Mouse (Mus musculus): ENCODE results near the gene Bmyc. TPM values are rescaled to one million over a fixed set of nuclear protein-coding genes. Genes with fewer than 3 reads are reported as not detected.
A peak's percentile ranks its signal among the peaks of the same experiment; 100 is the strongest.

Bmyc gene
- 158 and 170 TPM in 2 replicates for polyA plus RNA-seq (2015; fragmentation: Nextera tagmentation; extraction: Ambion mirVana)

- Histone ChIP-seq H3K4me2 (ENCODE audit: low read length) (peak within 1 kb of the TSS; percentile 71), H3K9me3 (replicated peaks; ENCODE audit: control insufficient read depth, low read length, poor library complexity, severe bottlenecking) (no peaks in the 10 kb centered on the region), H3K4me1 (ENCODE audit: control insufficient read depth, insufficient read depth, low read length) (peaks cover 17% of the 10 kb centered on the region), H3K27ac (ENCODE audit: low read length) (peak within 1 kb of the TSS; percentile 94), H3K9ac (ENCODE audit: low read depth, low read length) (peak within 1 kb of the TSS; percentile 84), H3K4me3 (ENCODE audit: low read depth, low read length) (peak within 1 kb of the TSS; percentile 88), H3K36me3 (ENCODE audit: control insufficient read depth, insufficient read depth, low read length) (no peaks in the 10 kb centered on the region), H3K27me3 (ENCODE audit: control insufficient read depth, insufficient read depth, low read depth, low read length) (no peaks in the 10 kb centered on the region)
- 0% methylated on average over 68 of the region's 78 CpGs for WGBS
- peak; percentile 97 for ATAC-seq
Observed at GRCm38 (mm10) chr2:25706643-25707481, at the start of gene Bmyc. Gene Bmyc (plus strand): TSS chr2:25706739.

DNA sequence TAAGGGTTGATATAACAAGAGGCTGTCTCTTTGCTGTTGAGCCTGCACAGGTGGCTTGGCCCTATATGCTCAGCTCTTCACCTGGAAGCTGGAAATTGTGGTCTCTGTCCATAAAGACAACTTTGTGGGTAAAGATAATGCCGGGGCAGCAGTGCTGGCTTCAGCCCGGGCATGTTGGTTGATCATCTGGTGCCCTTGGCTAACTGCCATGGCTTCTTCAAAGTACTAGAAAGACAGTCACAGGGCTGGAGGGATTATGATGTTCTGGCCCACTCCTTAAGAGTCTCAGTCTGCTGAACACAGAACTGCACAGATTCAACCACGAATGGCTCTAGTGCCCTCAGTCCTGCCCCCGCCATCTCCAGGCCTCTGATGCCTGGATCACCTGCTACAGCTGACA lies 49.3 kb upstream of the Bmyc start:
- Histone ChIP-seq H3K4me2 (ENCODE audit: low read length) (no peak overlapping the region), H3K9ac (ENCODE audit: low read depth, low read length) (no peak overlapping the region), H3K36me3 (ENCODE audit: control insufficient read depth, insufficient read depth, low read length) (no peaks in the 10 kb centered on the region), H3K9me3 (replicated peaks; ENCODE audit: control insufficient read depth, low read length, poor library complexity, severe bottlenecking) (no peaks in the 10 kb centered on the region), H3K4me1 (ENCODE audit: control insufficient read depth, insufficient read depth, low read length) (no peaks in the 10 kb centered on the region), H3K4me3 (ENCODE audit: low read depth, low read length) (no peak overlapping the region), H3K27me3 (ENCODE audit: control insufficient read depth, insufficient read depth, low read depth, low read length) (no peaks in the 10 kb centered on the region), H3K27ac (ENCODE audit: low read length) (no peak overlapping the region)
- 84% methylated on average over 4 of the region's 4 CpGs for WGBS
- no peak for ATAC-seq

DNA sequence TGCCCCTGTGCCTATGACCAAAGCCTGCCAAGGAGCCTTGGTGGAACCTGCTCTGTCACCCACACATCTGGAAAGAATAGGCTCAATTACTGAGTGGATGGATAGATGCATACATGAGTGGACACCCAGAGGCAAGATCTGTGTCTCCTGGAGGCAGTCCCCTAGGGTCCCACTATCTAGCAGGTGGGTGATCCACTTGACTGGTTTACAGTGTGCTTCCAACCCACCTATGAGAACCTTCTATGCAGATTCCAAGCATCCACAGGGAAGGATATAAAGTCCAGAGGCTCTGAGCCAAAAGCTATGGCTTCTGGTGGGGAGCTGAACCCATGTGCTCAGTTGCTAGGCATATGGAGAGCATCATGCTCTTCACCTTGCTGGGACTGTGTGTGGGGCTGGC lies 48.9 kb upstream of the Bmyc start, which contains the start of gene Lcn5:
Lcn5 (plus strand) TSS at position 301 of the 400 bp plus-strand sequence.
- no peaks in the 10 kb centered on the region for H3K4me1 ChIP-seq (ENCODE audit: control insufficient read depth, insufficient read depth, low read length)
- H3K4me2 ChIP-seq (ENCODE audit: low read length) = no peak within 1 kb of the TSS
- no peaks in the 10 kb centered on the region for H3K9me3 ChIP-seq (replicated peaks; ENCODE audit: control insufficient read depth, low read length, poor library complexity, severe bottlenecking)
- no peak within 1 kb of the TSS for H3K9ac ChIP-seq (ENCODE audit: low read depth, low read length)
- H3K27me3 ChIP-seq (ENCODE audit: control insufficient read depth, insufficient read depth, low read depth, low read length) = no peaks in the 10 kb centered on the region
- no peak within 1 kb of the TSS for H3K4me3 ChIP-seq (ENCODE audit: low read depth, low read length)
- ATAC-seq = no peak
- H3K36me3 ChIP-seq (ENCODE audit: control insufficient read depth, insufficient read depth, low read length) = no peaks in the 10 kb centered on the region
- no peak within 1 kb of the TSS for H3K27ac ChIP-seq (ENCODE audit: low read length)

DNA sequence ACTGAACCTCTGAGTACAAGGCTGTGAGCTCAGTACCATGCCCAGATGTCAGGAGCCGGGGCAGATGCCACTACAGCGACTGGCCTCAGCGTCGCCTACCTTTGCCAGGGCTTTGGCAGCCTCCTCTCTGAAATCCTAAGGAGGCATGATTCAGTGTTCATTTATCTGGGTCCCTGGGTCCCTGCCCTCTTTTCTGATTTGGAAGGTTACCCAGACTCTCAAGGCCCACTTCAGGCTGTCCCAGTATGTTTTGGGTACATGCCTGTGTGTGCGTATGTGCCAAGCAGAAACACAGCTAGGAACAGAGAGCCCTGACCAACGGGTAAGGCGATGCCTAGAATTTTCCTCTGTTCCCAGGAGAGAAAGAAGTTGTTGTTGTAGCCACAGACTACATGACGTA lies 46.3 kb upstream of the Bmyc start:
- H3K4me2 ChIP-seq (ENCODE audit: low read length) = no peak overlapping the region
- H3K36me3 ChIP-seq (ENCODE audit: control insufficient read depth, insufficient read depth, low read length) = no peaks in the 10 kb centered on the region
- H3K9ac ChIP-seq (ENCODE audit: low read depth, low read length) = no peak overlapping the region
- H3K4me3 ChIP-seq (ENCODE audit: low read depth, low read length) = no peak overlapping the region
- H3K9me3 ChIP-seq (replicated peaks; ENCODE audit: control insufficient read depth, low read length, poor library complexity, severe bottlenecking) = no peaks in the 10 kb centered on the region
- H3K27me3 ChIP-seq (ENCODE audit: control insufficient read depth, insufficient read depth, low read depth, low read length) = no peaks in the 10 kb centered on the region
- 96% methylated on average over 8 of the region's 8 CpGs for WGBS
- ATAC-seq = no peak
- no peak overlapping the region for H3K27ac ChIP-seq (ENCODE audit: low read length)
- H3K4me1 ChIP-seq (ENCODE audit: control insufficient read depth, insufficient read depth, low read length) = no peaks in the 10 kb centered on the region

DNA sequence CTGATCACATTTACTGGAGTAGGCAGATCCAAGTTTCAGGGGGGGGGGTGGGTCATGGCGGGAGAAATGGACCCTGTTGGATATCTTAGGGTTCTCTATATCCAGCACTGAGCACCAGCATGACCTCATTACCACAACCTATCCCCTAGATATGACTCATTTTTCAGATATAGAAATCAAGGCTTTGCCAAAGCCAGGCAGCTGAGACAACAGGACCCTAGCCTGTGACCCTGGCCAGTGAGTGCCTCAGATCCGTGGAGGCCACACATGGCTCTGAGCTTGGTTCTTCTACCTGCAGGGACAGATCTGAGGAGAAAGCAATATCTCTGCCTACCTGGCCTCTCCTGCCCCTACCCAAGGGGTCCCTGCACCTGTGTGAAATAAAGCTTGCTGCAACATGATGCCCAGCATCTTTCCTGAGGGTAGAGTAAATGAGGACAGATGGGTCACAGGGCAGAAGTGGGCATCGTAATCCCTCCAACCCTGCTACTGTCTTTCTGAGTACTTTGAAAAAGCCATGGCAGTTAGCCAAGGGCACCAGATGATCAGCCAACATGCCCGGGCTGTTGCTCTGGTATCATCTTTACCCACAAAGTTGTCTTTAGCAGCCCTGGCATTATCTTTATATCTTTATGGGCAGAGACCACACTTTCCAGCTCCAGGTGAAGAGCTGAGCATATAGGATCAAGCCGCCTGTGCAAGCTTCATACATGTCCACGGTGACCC lies 45.1 kb upstream of the Bmyc start:
- H3K4me3 ChIP-seq (ENCODE audit: low read depth, low read length) = no peak overlapping the region
- H3K27me3 ChIP-seq (ENCODE audit: control insufficient read depth, insufficient read depth, low read depth, low read length) = no peaks in the 10 kb centered on the region
- H3K36me3 ChIP-seq (ENCODE audit: control insufficient read depth, insufficient read depth, low read length) = no peaks in the 10 kb centered on the region
- no peaks in the 10 kb centered on the region for H3K4me1 ChIP-seq (ENCODE audit: control insufficient read depth, insufficient read depth, low read length)
- no peak overlapping the region for H3K27ac ChIP-seq (ENCODE audit: low read length)
- ATAC-seq = no peak
- H3K4me2 ChIP-seq (ENCODE audit: low read length) = no peak overlapping the region
- 92% methylated on average over 6 of the region's 6 CpGs for WGBS
- no peak overlapping the region for H3K9ac ChIP-seq (ENCODE audit: low read depth, low read length)
- no peaks in the 10 kb centered on the region for H3K9me3 ChIP-seq (replicated peaks; ENCODE audit: control insufficient read depth, low read length, poor library complexity, severe bottlenecking)

DNA sequence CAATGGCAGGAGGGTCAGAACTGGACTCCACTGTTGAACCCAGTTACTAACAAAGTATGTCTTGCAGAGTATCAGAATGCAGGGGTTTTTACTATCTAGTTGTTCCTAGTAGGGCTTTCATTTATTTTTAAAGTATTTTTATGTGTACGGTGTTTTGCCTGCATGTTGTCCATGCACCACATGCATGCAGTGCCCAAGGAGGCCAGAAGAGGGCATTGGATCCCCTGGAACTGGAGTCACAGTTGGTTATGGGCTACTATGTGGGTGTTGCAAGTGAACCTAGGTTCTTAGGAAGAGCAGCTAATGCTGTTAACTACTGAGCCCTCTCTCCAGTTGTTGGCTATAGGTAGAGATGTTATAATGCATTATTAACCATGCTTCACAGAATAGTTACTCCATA lies 43.0 kb upstream of the Bmyc start:
- H3K9ac ChIP-seq (ENCODE audit: low read depth, low read length) = no peak overlapping the region
- H3K9me3 ChIP-seq (replicated peaks; ENCODE audit: control insufficient read depth, low read length, poor library complexity, severe bottlenecking) = no peaks in the 10 kb centered on the region
- H3K4me3 ChIP-seq (ENCODE audit: low read depth, low read length) = no peak overlapping the region
- no peaks in the 10 kb centered on the region for H3K36me3 ChIP-seq (ENCODE audit: control insufficient read depth, insufficient read depth, low read length)
- H3K27ac ChIP-seq (ENCODE audit: low read length) = no peak overlapping the region
- H3K4me1 ChIP-seq (ENCODE audit: control insufficient read depth, insufficient read depth, low read length) = no peaks in the 10 kb centered on the region
- ATAC-seq = no peak
- WGBS = 77% methylated on average over 1 of the region's 1 CpGs
- H3K4me2 ChIP-seq (ENCODE audit: low read length) = no peak overlapping the region
- no peaks in the 10 kb centered on the region for H3K27me3 ChIP-seq (ENCODE audit: control insufficient read depth, insufficient read depth, low read depth, low read length)

- no peak overlapping the region for H3K9ac ChIP-seq (ENCODE audit: low read depth, low read length)
- no peak overlapping the region for H3K4me2 ChIP-seq (ENCODE audit: low read length)
- WGBS = 84% methylated on average over 5 of the region's 5 CpGs
- H3K4me3 ChIP-seq (ENCODE audit: low read depth, low read length) = no peak overlapping the region
- no peaks in the 10 kb centered on the region for H3K9me3 ChIP-seq (replicated peaks; ENCODE audit: control insufficient read depth, low read length, poor library complexity, severe bottlenecking)
- no peak overlapping the region for H3K27ac ChIP-seq (ENCODE audit: low read length)
- H3K36me3 ChIP-seq (ENCODE audit: control insufficient read depth, insufficient read depth, low read length) = no peaks in the 10 kb centered on the region
- no peaks in the 10 kb centered on the region for H3K4me1 ChIP-seq (ENCODE audit: control insufficient read depth, insufficient read depth, low read length)
- no peaks in the 10 kb centered on the region for H3K27me3 ChIP-seq (ENCODE audit: control insufficient read depth, insufficient read depth, low read depth, low read length)
- no peak for ATAC-seq
Observed at GRCm38 (mm10) chr2:25664125-25664524, 42.4 kb upstream of the Bmyc start.

- H3K4me2 ChIP-seq (ENCODE audit: low read length) = no peak overlapping the region
- H3K9ac ChIP-seq (ENCODE audit: low read depth, low read length) = no peak overlapping the region
- 73% methylated on average over 1 of the region's 1 CpGs for WGBS
- no peaks in the 10 kb centered on the region for H3K36me3 ChIP-seq (ENCODE audit: control insufficient read depth, insufficient read depth, low read length)
- no peaks in the 10 kb centered on the region for H3K27me3 ChIP-seq (ENCODE audit: control insufficient read depth, insufficient read depth, low read depth, low read length)
- H3K4me1 ChIP-seq (ENCODE audit: control insufficient read depth, insufficient read depth, low read length) = no peaks in the 10 kb centered on the region
- ATAC-seq = no peak
- no peak overlapping the region for H3K4me3 ChIP-seq (ENCODE audit: low read depth, low read length)
- H3K27ac ChIP-seq (ENCODE audit: low read length) = no peak overlapping the region
- no peaks in the 10 kb centered on the region for H3K9me3 ChIP-seq (replicated peaks; ENCODE audit: control insufficient read depth, low read length, poor library complexity, severe bottlenecking)
Observed at GRCm38 (mm10) chr2:25666516-25666915, 40.0 kb upstream of the Bmyc start.

GRCm38 (mm10) chr2:25676486-25676885 lies 30.1 kb upstream of the Bmyc start, which contains the start of gene Lcn6:
Gene Lcn6 (plus strand): TSS chr2:25676786.
- no peak within 1 kb of the TSS for H3K4me3 ChIP-seq (ENCODE audit: low read depth, low read length)
- H3K36me3 ChIP-seq (ENCODE audit: control insufficient read depth, insufficient read depth, low read length) = no peaks in the 10 kb centered on the region
- no peak within 1 kb of the TSS for H3K9ac ChIP-seq (ENCODE audit: low read depth, low read length)
- H3K27me3 ChIP-seq (ENCODE audit: control insufficient read depth, insufficient read depth, low read depth, low read length) = no peaks in the 10 kb centered on the region
- ATAC-seq = no peak
- WGBS = 98% methylated on average over 3 of the region's 3 CpGs
- H3K27ac ChIP-seq (ENCODE audit: low read length) = no peak within 1 kb of the TSS
- no peak within 1 kb of the TSS for H3K4me2 ChIP-seq (ENCODE audit: low read length)
- no peaks in the 10 kb centered on the region for H3K4me1 ChIP-seq (ENCODE audit: control insufficient read depth, insufficient read depth, low read length)
- H3K9me3 ChIP-seq (replicated peaks; ENCODE audit: control insufficient read depth, low read length, poor library complexity, severe bottlenecking) = no peaks in the 10 kb centered on the region

Measured in midbrain, embryonic 16.5 days (tissue).